Mouse (Mus musculus) MN1 (cell line): Measurements from ENCODE around the gene Tmem128.

Experiments
- DNase-seq: peaks from one replicate; pipeline ENCODE4 v3.0.0-alpha.2; 2016; ENCODE audit warnings: low spot score

Gene Tmem128

GRCm38 (mm10) chr5:38260107-38260682, at the start of gene Tmem128:
TSS of gene Tmem128 (plus strand) at chr5:38260185.
- peak; percentile 59 for DNase-seq

GRCm38 (mm10) chr5:38211691-38212090, 48.3 kb upstream of the Tmem128 start:
- no peak for DNase-seq

- DNase-seq: no peak
Measured at GRCm38 (mm10) chr5:38213009-38213408, 47.0 kb upstream of the Tmem128 start.

GRCm38 (mm10) chr5:38219771-38220307, 40.1 kb upstream of the Tmem128 start:
- peak; percentile 54 for DNase-seq

DNA sequence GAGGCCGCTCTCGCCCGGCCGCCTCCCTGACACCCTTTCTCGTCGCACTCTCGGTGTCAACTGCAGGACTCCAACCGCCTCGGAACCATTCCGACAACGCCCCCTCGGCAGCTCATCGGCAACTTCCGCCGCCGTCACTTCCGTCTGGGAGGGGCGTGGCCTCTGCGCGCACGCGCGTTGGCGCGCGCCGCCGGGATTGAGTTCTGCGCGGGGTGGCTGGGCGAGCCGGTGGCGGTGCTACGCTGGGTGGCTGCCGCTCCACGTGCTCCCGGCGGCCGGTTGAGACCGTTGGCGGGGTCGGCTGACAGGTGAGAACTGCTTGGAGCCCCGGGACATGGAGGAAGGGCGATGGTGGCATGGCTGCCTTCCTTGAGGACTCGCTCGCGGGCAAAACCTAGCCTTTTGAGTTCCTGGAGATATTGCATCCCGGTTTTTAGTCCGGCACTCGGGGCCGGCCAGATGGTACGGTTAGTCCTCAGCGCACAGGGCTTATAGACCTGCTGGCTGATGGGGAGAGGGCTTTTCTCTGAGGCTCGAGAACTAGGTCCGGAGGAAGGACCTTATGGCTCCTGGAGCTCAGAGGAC, 39.6 kb upstream of the Tmem128 start, which contains the start of the genes Zbtb49 and Lyar:
Zbtb49 (minus strand) TSS at position 130 of the 585 bp plus-strand sequence.
Lyar (plus strand) TSS at position 143 of the 585 bp plus-strand sequence.
- peak; percentile 93 for DNase-seq

GRCm38 (mm10) chr5:38235422-38235821, 24.6 kb upstream of the Tmem128 start:
- DNase-seq: no peak

DNA sequence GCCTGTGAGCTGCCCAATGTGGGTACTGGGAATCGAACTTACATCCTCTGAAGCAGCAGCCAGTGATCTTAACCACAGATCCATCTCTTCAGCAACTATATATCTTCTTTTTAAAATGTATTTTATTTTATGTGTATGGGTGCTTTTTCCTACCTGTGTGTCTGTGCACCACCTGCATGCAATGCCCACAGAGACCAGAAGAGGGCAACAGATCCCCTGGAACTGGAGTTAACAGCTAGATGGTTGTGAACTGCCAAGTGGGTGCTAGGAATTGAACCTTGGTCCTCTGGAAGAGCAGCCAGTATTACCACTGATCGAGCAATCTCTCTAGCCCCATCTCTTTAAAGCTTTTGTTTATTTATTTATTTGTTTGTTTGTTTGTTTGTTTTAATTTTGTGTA, 23.4 kb upstream of the Tmem128 start:
- DNase-seq: no peak

- no peak for DNase-seq
Measured at GRCm38 (mm10) chr5:38240727-38241472, 19.1 kb upstream of the Tmem128 start.

DNA sequence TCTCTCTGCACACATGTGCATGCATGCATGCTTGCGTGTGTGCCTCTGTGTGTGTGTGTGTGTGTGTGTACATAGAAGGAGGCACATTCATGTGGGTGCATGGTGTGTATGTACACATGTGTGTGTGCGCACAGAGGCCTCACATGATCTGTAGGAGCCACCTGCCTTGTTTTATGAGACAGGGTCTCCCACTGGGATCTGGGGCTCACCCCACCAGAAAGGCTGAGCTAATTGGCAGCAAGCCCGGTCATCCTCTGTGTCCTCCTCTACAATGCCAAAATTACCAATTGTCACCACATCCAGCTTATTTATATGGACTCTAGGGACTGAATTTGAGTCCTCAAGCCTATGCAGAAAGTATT, 18.5 kb upstream of the Tmem128 start:
- DNase-seq: no peak

- no peak for DNase-seq
Measured at GRCm38 (mm10) chr5:38241966-38242365, 18.0 kb upstream of the Tmem128 start.

DNA sequence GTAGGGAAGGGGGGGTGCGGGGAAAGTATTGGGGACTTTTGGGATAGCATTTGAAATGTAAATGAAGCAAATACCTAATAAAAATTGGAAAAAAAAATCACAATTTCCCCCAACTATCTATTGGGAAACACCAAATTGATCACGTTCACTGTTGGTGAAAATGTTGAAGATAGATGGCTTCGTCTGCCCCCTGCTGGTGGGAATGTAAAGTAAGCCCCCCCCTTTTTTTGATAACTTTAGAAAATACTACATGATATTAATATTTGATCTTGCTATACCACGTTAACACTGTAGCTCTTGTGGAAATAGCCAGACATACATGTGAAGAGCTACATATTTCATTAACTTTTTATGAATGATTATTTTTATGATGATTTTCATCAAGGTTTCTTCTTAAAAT, 4.8 kb upstream of the Tmem128 start:
- DNase-seq: no peak

GRCm38 (mm10) chr5:38255644-38256043, 4.3 kb upstream of the Tmem128 start:
- no peak for DNase-seq

- no peak for DNase-seq
Measured at GRCm38 (mm10) chr5:38256551-38256950, 3.4 kb upstream of the Tmem128 start.

GRCm38 (mm10) chr5:38258034-38258772, 1.8 kb upstream of the Tmem128 start:
- DNase-seq: no peak

- no peak for DNase-seq
Measured at GRCm38 (mm10) chr5:38258773-38259146, 1.2 kb upstream of the Tmem128 start.

DNA sequence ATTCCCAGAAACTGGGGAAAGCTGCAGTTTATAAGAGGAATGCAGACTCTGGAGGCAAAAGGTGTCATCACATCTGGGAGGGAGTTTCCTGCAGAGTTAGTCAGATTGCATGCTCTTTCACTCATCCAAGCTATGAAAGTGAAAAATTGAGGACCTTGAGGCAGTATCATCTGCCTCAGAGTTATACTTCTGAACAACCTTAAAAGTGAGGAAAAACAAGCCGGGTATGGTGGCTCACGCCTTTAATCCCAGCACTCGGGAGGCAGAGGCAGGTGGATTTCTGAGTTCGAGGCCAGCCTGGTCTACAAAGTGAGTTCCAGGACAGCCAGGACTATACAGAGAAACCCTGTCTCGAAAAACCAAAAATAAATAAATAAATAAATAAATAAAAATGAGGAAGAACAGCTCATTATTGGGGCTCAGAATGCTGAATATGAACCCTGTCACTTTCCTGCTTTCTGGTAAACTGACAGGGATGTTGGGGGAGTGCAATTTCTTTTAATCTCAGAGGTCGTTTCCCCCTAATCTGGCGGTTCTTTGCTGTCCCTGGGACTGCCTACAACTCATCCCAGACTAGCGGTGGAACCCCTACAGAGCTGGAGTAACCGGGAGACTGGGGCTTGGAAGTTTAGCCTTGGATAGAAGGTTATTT, 404 bp upstream of the Tmem128 start:
- DNase-seq: peak; percentile 13

DNA sequence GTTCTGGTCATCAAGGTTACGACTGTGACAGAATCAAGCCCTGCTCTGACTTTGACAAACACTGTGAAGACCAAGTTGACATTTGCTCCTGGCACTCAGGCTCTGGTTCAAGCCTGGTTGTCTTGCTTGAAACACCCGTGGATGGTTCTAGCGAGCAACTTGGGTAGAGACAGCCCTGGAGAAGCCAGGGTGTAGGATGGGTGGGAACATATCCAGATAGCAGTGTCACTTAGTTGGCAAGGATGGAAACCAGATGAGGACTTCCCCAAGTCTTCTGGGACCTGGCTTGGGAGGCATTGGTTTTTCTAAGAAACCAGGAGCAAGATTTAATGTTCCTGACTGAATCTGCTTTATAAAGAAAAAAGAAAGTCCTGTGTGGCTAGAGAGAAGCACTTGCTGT, 11.0 kb downstream of the Tmem128 start:
- DNase-seq: no peak

DNA sequence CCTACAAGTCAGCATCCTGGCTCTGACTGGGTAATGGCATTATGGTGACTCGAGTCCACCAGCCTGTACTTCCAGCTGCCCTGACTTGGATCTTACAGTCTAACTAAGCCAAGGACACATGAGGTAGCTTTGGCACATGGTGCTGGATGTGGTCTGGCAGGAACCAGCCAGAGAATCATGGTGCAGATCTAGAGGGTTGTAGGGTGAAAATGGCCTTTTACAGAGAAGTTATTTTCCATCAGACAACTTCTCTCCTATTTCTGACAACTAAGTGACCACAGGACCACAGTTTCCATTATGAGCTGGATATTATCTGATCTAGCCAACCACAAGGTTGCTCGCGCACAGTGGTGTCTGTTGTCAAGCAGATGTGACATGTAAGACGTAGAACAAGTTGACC, 13.8 kb downstream of the Tmem128 start:
- DNase-seq: no peak

DNA sequence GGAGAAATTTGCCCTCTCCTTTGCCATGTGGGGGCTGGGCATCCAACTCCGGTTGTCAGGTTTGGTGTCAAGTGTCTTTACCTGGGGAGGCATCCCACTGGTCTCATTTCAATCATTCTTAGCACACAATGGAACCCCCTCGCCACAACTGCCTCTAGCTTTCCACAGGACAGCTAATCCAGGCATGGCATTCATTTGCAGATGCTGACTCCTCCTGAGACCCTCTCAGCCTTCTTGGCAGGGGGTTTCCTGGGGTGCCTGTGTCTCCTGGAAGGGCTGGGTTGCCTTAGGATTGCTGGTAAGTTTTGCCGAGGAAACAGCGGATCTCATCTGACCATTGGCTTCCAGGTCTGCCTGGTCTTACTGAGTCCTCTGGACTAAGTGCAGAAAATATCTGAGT, 15.8 kb downstream of the Tmem128 start, which contains the start of gene Otop1:
Otop1 (plus strand) TSS at position 202 of the 400 bp plus-strand sequence.
- DNase-seq: no peak

DNA sequence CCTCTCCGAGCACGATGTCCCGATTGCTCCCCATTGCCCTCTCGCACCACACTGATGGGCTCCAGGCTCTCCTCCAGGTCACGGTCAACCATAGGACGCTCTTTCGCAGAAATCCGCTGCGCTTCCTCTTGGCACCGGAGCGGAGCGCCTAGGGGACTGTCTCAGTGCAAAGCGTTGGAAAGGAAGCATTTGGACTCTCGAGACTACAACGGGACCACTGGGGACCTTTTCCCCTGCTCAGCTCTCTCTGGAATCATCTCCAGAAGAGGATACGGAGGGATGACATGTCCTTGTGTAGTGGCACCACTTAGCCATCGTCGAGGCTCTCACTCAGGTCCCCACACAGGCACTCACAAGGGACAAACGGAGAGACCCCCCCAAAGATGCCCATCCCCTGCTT, 16.5 kb downstream of the Tmem128 start:
- no peak for DNase-seq

- DNase-seq: no peak
Measured at GRCm38 (mm10) chr5:38277098-38277866, 17.3 kb downstream of the Tmem128 start.
